Mouse (Mus musculus) olfactory bulb, adult 2 months (tissue): Measurements from ENCODE around the gene Mpp1.

Experiments
- CTCF ChIP-seq: fragments of 200-500 bp; IDR thresholded peaks from 2 replicates; pipeline ENCODE4 v1.5.1; 2012; ENCODE audit warnings: low read depth, mild to moderate bottlenecking, low read length, moderate library complexity; ENCODE audit not compliant: insufficient read depth
- POLR2A ChIP-seq: fragments of 200-500 bp; IDR thresholded peaks from 2 replicates; pipeline ENCODE4 v1.6.1; 2012; ENCODE audit warnings: mild to moderate bottlenecking, low read depth, low read length, moderate library complexity; ENCODE audit not compliant: insufficient read depth

DNA sequence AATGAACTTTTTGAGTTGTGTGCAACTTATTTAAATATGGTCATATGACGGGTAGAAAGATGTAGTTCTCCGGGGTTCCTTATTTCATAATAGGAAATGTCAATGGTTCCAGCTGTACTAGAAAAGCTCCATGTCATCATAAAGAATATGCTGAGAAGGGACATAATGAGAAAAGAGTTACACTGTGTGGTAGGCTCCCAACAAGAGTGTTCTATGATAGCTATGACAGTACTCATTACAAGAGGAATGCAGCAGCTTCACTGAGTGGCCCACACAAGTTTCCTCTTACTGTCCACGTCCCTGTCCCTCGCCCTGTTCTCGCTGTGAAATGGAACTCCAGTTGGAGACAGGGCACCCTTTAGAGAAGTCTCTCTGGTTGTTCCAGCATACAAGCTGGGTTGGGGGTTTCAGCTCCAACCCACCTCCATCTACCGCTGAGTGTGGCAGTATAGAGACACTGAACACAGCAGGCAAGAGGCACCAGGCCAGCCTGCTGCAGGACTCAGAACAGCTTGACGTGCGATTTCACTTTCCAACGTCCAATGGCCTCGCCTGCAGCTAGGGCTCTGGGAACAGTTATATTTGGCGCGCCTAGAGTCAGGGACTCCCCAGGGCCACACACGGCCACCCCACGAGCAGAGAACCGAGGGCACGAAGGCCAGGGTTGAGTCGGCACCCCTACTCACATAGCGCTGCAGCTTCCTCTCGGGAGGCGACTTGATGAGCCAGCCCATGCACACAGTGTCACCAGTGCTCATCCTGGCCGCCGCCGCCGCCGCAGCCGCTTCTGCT, 46.6 kb downstream of the Mpp1 start:
- no peak for TF ChIP-seq CTCF
- TF ChIP-seq POLR2A, result no peak
